Mouse (Mus musculus) megakaryocyte progenitor cell, adult 5-6 weeks (primary cell): ENCODE measurements around the gene Rap2a. TPM values are rescaled to one million over a fixed set of nuclear protein-coding genes. Genes with fewer than 3 reads are reported as not detected.

ENCODE experiments used
- ATAC-seq: replicated peaks from 2 replicates; pipeline ENCODE4 v1.8.0; 2016; ENCODE audit warnings: mild to moderate bottlenecking, moderate TSS enrichment, inconsistent platforms; ENCODE audit not compliant: poor library complexity
- total RNA-seq, 2 experiments: library from RNA; stranded (forward) in 1 of 2; stranded (reverse) in 1 of 2; fragments of 157-497, 149-512 nt in 1 of 2; fragments of 200-1000 nt in 1 of 2; gene quantifications; 2 replicates each; pipeline versions ENCODE4 v1.2.3 to v1.2.4; 2015 to 2017

Gene Rap2a
- total RNA-seq, 2 experiments from 2014 or later = 5.5 to 7.3 TPM

DNA sequence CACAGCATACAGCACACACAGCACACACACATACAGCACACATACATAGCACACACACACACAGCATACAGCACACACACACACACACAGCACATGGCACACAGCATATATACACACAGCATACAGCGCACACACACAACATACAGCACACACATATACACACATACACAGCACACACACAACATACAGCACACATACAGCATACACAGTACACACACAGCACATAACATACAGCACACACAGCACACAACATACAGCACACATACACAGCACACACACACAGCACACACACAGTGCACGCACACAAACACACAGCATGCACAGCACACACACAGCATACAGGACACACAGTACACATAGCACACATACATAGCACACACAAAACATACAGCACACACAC, 60.9 kb downstream of the Rap2a start:
- no peak for ATAC-seq

- no peak for ATAC-seq
Measured at GRCm38 (mm10) chr14:120539626-120540025, 61.4 kb downstream of the Rap2a start.

- ATAC-seq = 0 out of 2 replicates have a peak, but pooled peaks have one; percentile 20
Measured at GRCm38 (mm10) chr14:120542445-120542844, 64.2 kb downstream of the Rap2a start.

DNA sequence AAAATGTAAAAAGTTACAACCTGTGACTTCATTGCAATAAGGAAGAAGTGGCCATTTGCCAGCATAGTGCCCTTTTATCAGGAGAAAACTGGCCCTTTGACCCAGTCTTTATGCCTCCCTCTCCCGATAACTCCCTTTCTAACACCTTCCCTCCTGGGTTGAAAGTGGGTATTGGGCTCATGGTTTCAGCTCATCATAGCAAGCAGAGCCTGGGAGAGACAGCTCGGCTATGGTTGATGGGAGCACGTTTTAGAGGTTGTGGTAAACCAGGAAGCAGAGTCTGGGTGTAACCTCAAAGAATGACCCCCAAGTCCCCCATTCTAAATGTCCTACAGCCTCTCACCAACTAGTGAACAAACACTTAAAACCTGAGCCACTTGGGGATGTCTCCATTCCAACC, 64.7 kb downstream of the Rap2a start:
- ATAC-seq = no peak

DNA sequence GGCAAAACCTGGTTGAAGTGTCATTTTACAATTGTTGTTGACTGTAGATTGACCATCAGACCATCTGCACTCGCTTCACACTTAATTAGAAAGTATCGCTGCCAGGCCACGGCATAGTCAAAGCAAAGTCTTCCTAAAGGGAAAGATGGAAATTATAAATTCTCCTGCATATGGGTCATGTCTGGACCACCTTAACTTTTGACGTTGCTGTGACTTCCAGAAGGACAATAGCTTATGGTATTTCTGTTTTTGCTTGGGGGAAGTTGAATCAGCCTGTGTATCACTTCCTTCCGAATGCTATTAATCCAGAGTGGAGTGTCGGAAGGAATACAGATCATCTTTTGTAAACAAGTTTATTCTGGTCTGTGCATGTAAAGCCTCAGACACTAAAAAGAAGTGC, 65.6 kb downstream of the Rap2a start:
- no peak for ATAC-seq

- ATAC-seq = 0 out of 2 replicates have a peak, but pooled peaks have one; percentile 20
Measured at GRCm38 (mm10) chr14:120544495-120544894, 66.3 kb downstream of the Rap2a start.

DNA sequence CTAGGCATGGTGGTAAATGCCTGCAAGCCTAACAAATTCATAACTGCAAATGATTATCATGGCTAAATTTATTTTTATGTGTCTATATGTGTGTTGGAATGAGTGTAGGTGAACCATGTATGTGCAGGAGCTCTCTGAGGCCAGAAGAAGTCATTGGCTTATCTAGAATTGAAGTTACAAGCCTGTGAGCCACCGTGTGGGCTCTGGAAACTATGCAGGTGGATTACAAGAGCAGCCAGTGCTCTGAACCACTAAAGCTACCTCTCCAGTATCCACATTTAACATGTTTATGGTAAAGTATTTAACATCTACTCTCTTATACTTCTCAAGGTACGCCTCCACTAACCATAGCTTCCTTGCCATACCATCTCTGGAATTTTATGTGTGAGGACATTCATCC, 66.7 kb downstream of the Rap2a start:
- peak; percentile 42; the same call in 1 of the 2 replicates for ATAC-seq

Other genes starting within 250 kb of the Rap2a start
- gene Mbnl2, start 202.8 kb upstream of the Rap2a start, total RNA-seq (2015) = 94.4 and 97.8 TPM in 2 replicates
- 63.2 and 70.4 TPM in 2 replicates for gene Mbnl2, start 202.8 kb upstream of the Rap2a start, total RNA-seq (2017)